Mouse (Mus musculus): ENCODE data around the gene Lpar2. TPM values are rescaled to one million over a fixed set of nuclear protein-coding genes. Genes with fewer than 3 reads are reported as not detected.

Lpar2 gene
- total RNA-seq, 2 experiments from 2014 or later = 0.41 to 0.75 TPM

- DNase-seq (ENCODE audit: extremely low spot score in 1 of 2, low spot score in 2 of 2) = no peak
- Histone ChIP-seq H3K4me3 (no peak overlapping the region), H3K27ac (no peak overlapping the region)
- intact Hi-C loops (cut with DNase I) = no loop called here
- no peak for TF ChIP-seq CTCF (IDR thresholded peaks at IDR 0.05)
Observed at GRCm38 (mm10) chr8:69848951-69849350, 26.7 kb downstream of the Lpar2 start.

- DNase-seq (ENCODE audit: extremely low spot score in 1 of 2, low spot score in 2 of 2) = no peak
- Histone ChIP-seq H3K27ac (no peak overlapping the region), H3K4me3 (no peak overlapping the region)
- intact Hi-C loops (cut with DNase I) = no loop called here
- no peak; the same call in 1 of the 2 replicates for TF ChIP-seq CTCF (IDR thresholded peaks at IDR 0.05)
Observed at GRCm38 (mm10) chr8:69849899-69850298, 27.7 kb downstream of the Lpar2 start.

DNA sequence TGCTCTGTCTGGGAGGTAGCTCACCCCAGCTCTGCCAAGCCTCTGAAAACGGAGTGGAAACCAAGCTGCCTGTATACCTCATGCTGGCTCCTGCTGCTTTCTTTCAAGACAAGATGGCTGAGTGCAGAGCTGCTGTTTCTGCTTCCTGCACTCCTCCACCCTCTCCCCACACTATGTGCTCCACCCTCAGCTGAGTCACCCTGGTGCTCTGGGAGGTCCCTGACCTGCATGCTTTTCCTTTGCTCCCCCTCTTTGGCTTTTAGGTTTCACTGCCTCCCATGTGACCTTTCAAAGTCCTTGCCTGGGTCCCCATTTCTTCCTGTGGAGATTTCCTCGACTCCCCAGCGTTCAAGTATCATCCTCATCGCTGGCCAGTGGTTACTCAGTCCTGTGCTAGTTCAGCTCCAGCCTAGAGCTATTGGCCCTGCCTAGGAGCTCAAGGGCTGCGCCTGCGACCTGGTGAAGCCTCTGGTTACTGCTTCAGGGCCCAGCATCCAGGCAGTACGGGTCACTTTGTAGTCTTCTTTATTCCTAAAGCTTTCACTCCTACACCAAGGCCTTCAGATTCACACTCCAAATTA lies 28.8 kb downstream of the Lpar2 start:
- H3K27ac ChIP-seq = no peak overlapping the region
- no peak for TF ChIP-seq CTCF (IDR thresholded peaks at IDR 0.05)
- no peak overlapping the region for H3K4me3 ChIP-seq
- DNase-seq (ENCODE audit: extremely low spot score in 1 of 2, low spot score in 2 of 2) = no peak
- intact Hi-C loops (cut with DNase I) = no loop called here

DNA sequence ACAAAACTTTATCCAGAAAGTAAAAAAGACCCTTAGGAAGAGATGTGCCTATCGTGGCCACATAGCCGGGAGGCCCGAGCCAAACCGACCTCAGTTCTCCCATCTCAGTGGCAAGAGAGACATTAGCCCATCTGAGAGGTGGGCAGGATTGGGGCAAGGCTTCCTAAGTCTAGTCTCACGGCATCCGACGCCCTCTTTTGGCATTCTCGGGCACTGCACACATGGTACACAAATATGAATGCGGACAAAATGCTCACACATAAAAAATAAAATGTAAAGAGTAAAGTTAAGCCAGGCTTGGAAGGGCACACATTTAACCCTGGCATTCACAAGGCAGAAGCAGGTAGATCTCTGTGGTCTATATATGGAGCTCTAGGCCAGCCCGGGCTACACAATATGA lies 31.6 kb downstream of the Lpar2 start:
- DNase-seq (ENCODE audit: extremely low spot score in 1 of 2, low spot score in 2 of 2) = no peak
- H3K27ac ChIP-seq = no peak overlapping the region
- no peak for TF ChIP-seq CTCF (IDR thresholded peaks at IDR 0.05)
- no peak overlapping the region for H3K4me3 ChIP-seq
- intact Hi-C loops (cut with DNase I) = no loop called here

DNA sequence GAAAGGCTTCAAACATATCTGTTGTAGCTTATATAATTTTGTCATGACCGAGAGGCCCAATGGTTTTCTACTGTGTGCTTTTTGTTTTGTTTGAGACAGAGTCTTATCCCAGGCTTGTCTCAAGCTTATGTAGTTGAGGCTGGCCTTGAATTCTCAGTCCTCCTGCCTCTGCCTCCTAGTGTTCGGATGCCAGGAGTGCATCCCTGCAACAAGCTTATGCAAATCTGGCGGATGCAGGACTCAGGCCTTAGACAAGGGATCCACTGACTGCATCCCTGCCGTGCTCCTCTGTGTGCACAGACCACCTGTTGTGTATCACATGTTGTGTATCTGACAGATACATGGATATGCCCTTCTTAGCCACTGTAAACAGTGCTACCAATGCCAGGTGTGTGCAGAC lies 38.6 kb downstream of the Lpar2 start:
- intact Hi-C loops (cut with DNase I) = loop anchor here (10.0 kb wide), 1 partner anchor 526 kb away; no protein-coding TSS in a partner anchor
- DNase-seq (ENCODE audit: extremely low spot score in 1 of 2, low spot score in 2 of 2) = no peak
- Histone ChIP-seq H3K4me3 (no peak overlapping the region), H3K27ac (no peak overlapping the region)
- TF ChIP-seq CTCF (IDR thresholded peaks at IDR 0.05) = no peak; the same call in none of the 2 replicates

- Histone ChIP-seq H3K4me3 (no peak overlapping the region), H3K27ac (no peak overlapping the region)
- no peak for DNase-seq (ENCODE audit: extremely low spot score in 1 of 2, low spot score in 2 of 2)
- no peak for TF ChIP-seq CTCF (IDR thresholded peaks at IDR 0.05)
- intact Hi-C loops (cut with DNase I) = loop anchor here (10.0 kb wide), 1 partner anchor 526 kb away; no protein-coding TSS in a partner anchor
Observed at GRCm38 (mm10) chr8:69861251-69861650, 39.0 kb downstream of the Lpar2 start.

GRCm38 (mm10) chr8:69863387-69864020 lies 41.3 kb downstream of the Lpar2 start:
- DNase-seq (ENCODE audit: extremely low spot score in 1 of 2, low spot score in 2 of 2) = no peak
- H3K4me3 ChIP-seq = no peak overlapping the region
- H3K27ac ChIP-seq = no peak overlapping the region
- no peak for TF ChIP-seq CTCF (IDR thresholded peaks at IDR 0.05)
- intact Hi-C loops (cut with DNase I) = loop anchor here (10.0 kb wide), 1 partner anchor 529 kb away; no protein-coding TSS in a partner anchor

DNA sequence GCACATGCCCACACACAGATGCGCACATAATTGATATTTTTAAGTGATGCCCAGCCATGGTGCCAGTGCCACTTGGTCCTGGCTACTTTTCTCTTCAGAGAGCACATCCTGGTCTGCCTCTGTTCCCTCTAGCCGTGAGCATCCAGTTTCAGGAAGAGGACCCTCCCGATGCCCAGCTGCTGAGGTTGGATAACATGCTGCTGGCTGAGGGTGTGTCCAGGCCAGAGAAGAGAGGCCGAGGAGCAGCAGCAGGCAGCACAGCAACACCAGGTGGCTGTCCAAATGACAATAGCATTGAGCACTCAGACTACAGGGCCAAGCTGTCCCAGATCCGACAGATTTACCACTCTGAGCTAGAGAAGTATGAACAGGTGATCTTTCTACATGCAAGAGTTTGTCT lies 42.0 kb downstream of the Lpar2 start:
- no peak for DNase-seq (ENCODE audit: extremely low spot score in 1 of 2, low spot score in 2 of 2)
- intact Hi-C loops (cut with DNase I) = loop anchor here (10.0 kb wide), 1 partner anchor 529 kb away; no protein-coding TSS in a partner anchor
- Histone ChIP-seq H3K27ac (no peak overlapping the region), H3K4me3 (no peak overlapping the region)
- TF ChIP-seq CTCF (IDR thresholded peaks at IDR 0.05) = no peak

GRCm38 (mm10) chr8:69867696-69868326 lies 45.6 kb downstream of the Lpar2 start:
- TF ChIP-seq CTCF (IDR thresholded peaks at IDR 0.05) = no peak
- DNase-seq (ENCODE audit: extremely low spot score in 1 of 2, low spot score in 2 of 2) = no peak
- intact Hi-C loops (cut with DNase I) = loop anchor here (10.0 kb wide), 1 partner anchor 533 kb away; no protein-coding TSS in a partner anchor

DNA sequence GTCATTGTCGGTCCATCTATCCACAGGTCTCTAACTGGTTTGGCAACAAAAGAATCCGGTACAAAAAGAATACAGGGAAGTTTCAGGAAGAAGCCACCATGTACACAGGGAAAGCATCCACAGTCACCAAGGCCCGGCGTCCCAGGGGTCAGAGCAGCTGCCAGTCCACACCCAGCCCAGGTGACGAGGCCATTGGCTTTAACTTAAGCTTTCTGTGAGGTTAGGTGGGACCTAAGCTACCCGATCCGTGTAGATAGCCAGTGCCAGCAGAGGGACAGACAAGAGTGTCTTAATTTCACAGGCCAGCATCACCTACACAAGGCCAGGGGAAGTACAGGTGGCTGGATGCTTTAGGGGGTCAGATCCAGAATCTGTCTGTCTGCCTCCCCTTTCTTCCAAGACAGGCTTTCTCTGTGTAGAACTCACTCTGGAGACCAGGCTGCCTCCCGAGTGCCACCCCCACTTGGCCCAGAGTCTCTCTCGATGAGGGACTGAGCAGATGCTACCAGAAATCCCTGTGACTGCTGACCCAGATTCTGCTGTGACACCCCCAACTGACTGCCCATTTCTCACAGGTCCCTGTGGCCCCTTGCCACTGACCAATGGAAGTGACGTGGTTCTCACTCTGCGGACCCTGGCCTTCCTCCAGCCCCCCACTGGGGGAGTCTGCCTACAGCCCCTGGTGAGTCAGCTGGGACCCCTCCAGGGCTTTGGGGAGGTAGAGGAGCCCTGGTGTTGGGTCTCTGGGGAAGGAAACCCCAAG lies 48.0 kb downstream of the Lpar2 start:
- no peak for TF ChIP-seq CTCF (IDR thresholded peaks at IDR 0.05)
- intact Hi-C loops (cut with DNase I) = loop anchor here (5.0 kb wide), 1 partner anchor 127 kb away; the partner anchor contains the start of gene Gatad2a
- H3K27ac ChIP-seq = no peak overlapping the region
- no peak for DNase-seq (ENCODE audit: extremely low spot score in 1 of 2, low spot score in 2 of 2)
- H3K4me3 ChIP-seq = no peak overlapping the region

More at GRCm38 (mm10) chr8:69867696-69868326, 45.6 kb downstream of the Lpar2 start:
- Histone ChIP-seq H3K27ac (no peak overlapping the region), H3K4me3 (no peak overlapping the region)

DNA sequence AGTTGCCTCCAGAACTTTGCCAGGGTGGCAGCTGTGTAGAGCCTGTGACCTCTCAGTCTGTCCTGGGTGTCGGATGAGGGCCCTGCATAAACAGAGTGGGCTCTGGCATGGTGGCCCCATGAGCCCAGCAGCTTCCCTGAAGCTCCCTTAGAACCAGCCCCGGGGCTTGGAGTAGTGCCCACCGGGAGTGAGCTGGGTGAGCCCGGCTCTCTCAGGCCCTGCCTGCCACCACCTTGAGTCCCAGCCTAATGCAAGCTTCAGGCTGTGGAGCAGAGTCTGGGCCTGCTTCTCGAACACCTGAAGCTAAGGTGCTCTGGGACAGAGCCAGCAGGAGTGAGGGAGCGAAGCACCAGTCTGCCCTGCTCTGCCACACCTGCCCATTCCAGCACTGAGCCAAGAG lies 48.7 kb downstream of the Lpar2 start:
- no peak for TF ChIP-seq CTCF (IDR thresholded peaks at IDR 0.05)
- intact Hi-C loops (cut with DNase I) = loop anchor here (5.0 kb wide), 1 partner anchor 126 kb away; the partner anchor contains the start of gene Gatad2a
- Histone ChIP-seq H3K4me3 (no peak overlapping the region), H3K27ac (no peak overlapping the region)
- DNase-seq (ENCODE audit: extremely low spot score in 1 of 2, low spot score in 2 of 2) = no peak
